Comparison of ENCODE assay signal across 9 mouse cellular contexts in genomic region chr8:57320851-57321743, GRCm38 (mm10). TPM values are rescaled to one million over a fixed set of nuclear protein-coding genes. Genes with fewer than 3 reads are reported as not detected.
DNase-seq lines count a peak whose midpoint lies in the region; ATAC-seq and TF ChIP-seq lines count a peak whose summit lies in the region.
"Had no signal": no experiment of that assay in that cellular context is flagged by ENCODE, and none has a peak within 500 bp of the region (broad histone marks: within the 10 kb centered on the region; RNA-seq: fewer than 3 reads in every experiment).

Hand2 (plus strand) TSS chr8:57320983.

- intact Hi-C loops in heart, postnatal 25 days (cut with DNase I): loop anchor here (5.0 kb wide), 1 partner anchor 109 kb away; no protein-coding TSS in a partner anchor

- no peak for TF ChIP-seq POLR2A in lung, adult 2 months (IDR thresholded peaks at IDR 0.05; ENCODE audit: borderline replicate concordance, extremely low read depth, low read depth, low read length)

- under 1% methylated on average over 70 of the region's 83 CpGs for WGBS in lung, embryonic 15.5 days
- 1% methylated on average over 68 of the region's 83 CpGs for WGBS in lung, adult 2 months
- WGBS in embryonic facial prominence, embryonic 15.5 days: under 1% methylated on average over 76 of the region's 83 CpGs
- 1% methylated on average over 72 of the region's 83 CpGs for WGBS in liver, embryonic 16.5 days (ENCODE audit: insufficient replicate concordance)

- peak within 1 kb of the TSS; percentile 60 for H3K4me2 ChIP-seq in lung, embryonic 15.5 days
- peak within 1 kb of the TSS; percentile 60 for H3K4me2 ChIP-seq in embryonic facial prominence, embryonic 15.5 days (replicated peaks)
- peak within 1 kb of the TSS; percentile 34 for H3K4me2 ChIP-seq in liver, embryonic 16.5 days (ENCODE audit: low read depth, low read length)

- H3K4me3 ChIP-seq in lung, embryonic 15.5 days: peak within 1 kb of the TSS; percentile 39
- no peak within 1 kb of the TSS for H3K4me3 ChIP-seq in lung, adult 2 months (replicated peaks; ENCODE audit: extremely low read depth, low read depth, low read length)
- H3K4me3 ChIP-seq in embryonic facial prominence, embryonic 15.5 days (replicated peaks): peak within 1 kb of the TSS; percentile 49
- H3K4me3 ChIP-seq in liver, embryonic 16.5 days (ENCODE audit: low read depth, low read length): peak within 1 kb of the TSS; percentile 44

- H3K36me3 ChIP-seq in lung, embryonic 15.5 days: no peaks in the 10 kb centered on the region
- H3K36me3 ChIP-seq in embryonic facial prominence, embryonic 15.5 days: no peaks in the 10 kb centered on the region
- no peaks in the 10 kb centered on the region for H3K36me3 ChIP-seq in liver, embryonic 16.5 days (ENCODE audit: control insufficient read depth, insufficient read depth)

- H3K9ac ChIP-seq in lung, embryonic 15.5 days: 0 out of 2 replicates have a peak within 1 kb of the TSS, but pooled peaks have one; percentile 4
- peak within 1 kb of the TSS; percentile 39 for H3K9ac ChIP-seq in embryonic facial prominence, embryonic 15.5 days
- H3K9ac ChIP-seq in liver, embryonic 16.5 days (ENCODE audit: low read depth, low read length): peak within 1 kb of the TSS; percentile 16; the same call in 1 of the 2 replicates

- H3K4me1 ChIP-seq in lung, embryonic 15.5 days: peaks cover 18% of the 10 kb centered on the region
- H3K4me1 ChIP-seq in lung, adult 2 months (ENCODE audit: control insufficient read depth, insufficient read depth, low read length): no peaks in the 10 kb centered on the region; the same call in 1 of the 2 replicates
- peaks cover 20% of the 10 kb centered on the region for H3K4me1 ChIP-seq in embryonic facial prominence, embryonic 15.5 days
- H3K4me1 ChIP-seq in liver, embryonic 16.5 days (ENCODE audit: control insufficient read depth, low read depth, low read length): no peaks in the 10 kb centered on the region; the same call in 1 of the 2 replicates

- TF ChIP-seq CTCF in lung, adult 2 months (IDR thresholded peaks at IDR 0.05; ENCODE audit: insufficient read depth, low read length): no peak

- ATAC-seq in lung, embryonic 15.5 days (ENCODE audit: borderline replicate concordance, extremely low read depth, low FRiP score, low TSS enrichment): peak; percentile 66; the same call in 1 of the 2 replicates
- ATAC-seq in embryonic facial prominence, embryonic 15.5 days (ENCODE audit: insufficient number of reproducible peaks, low FRiP score, low TSS enrichment, low read depth): peak; percentile 65; the same call in 1 of the 2 replicates
- ATAC-seq in liver, embryonic 16.5 days (ENCODE audit: low read depth): no peak

- no peaks in the 10 kb centered on the region for H3K9me3 ChIP-seq in lung, embryonic 15.5 days
- no peaks in the 10 kb centered on the region for H3K9me3 ChIP-seq in embryonic facial prominence, embryonic 15.5 days (replicated peaks)
- H3K9me3 ChIP-seq in liver, embryonic 16.5 days (replicated peaks; ENCODE audit: control insufficient read depth, low read length): no peaks in the 10 kb centered on the region

- DNase-seq in lung, adult 2 months: no peak
- DNase-seq in heart, postnatal 25 days (ENCODE audit: low spot score): peak; percentile 80
- peak; percentile 59 to 69 for DNase-seq in urinary bladder, postnatal 4 days (ENCODE audit: low spot score in 2 of 2)
- no peak for DNase-seq in right cerebral cortex, postnatal 4 days
- no peak for DNase-seq in right cerebral cortex, adult 18-20 months

- H3K27me3 ChIP-seq in lung, embryonic 15.5 days: peaks cover 99% of the 10 kb centered on the region
- H3K27me3 ChIP-seq in embryonic facial prominence, embryonic 15.5 days: peaks cover 95% of the 10 kb centered on the region
- peaks cover 88% of the 10 kb centered on the region for H3K27me3 ChIP-seq in liver, embryonic 16.5 days (ENCODE audit: control insufficient read depth, insufficient read depth, low read depth, low read length)

- H3K27ac ChIP-seq in lung, embryonic 15.5 days: no peak within 1 kb of the TSS
- H3K27ac ChIP-seq in embryonic facial prominence, embryonic 15.5 days (replicated peaks): peak within 1 kb of the TSS; percentile 74; the same call in 1 of the 2 replicates
- H3K27ac ChIP-seq in liver, embryonic 16.5 days (ENCODE audit: low read length): no peak within 1 kb of the TSS

RNA-seq across cellular contexts. Expression of gene Hand2, which starts in this region (rescaled TPM):
- polyA plus RNA-seq in lung, embryonic 15.5 days (2015; fragmentation: Nextera tagmentation; extraction: Ambion mirVana): 0.35 and 0.84 TPM in 2 replicates
- 0.21 and 0.28 TPM in 2 replicates for polyA plus RNA-seq in lung, adult 2 months (2012; rRNA removed)
- polyA plus RNA-seq in embryonic facial prominence, embryonic 15.5 days (2015; fragmentation: Nextera tagmentation; extraction: Ambion mirVana): 2.3 and 3.8 TPM in 2 replicates
- total RNA-seq in heart, postnatal 25 days (2021): 10 to 100 TPM; 49.0 to 56.6 TPM
- 0.42 and 0.58 TPM in 2 replicates for polyA plus RNA-seq in liver, embryonic 16.5 days (2015; fragmentation: Nextera tagmentation; extraction: Ambion mirVana)
- total RNA-seq: MEL had no signal

Comparison
In these comparisons a context has a peak if more than half of its experiments do, and no peak if none do; other contexts are left out.
1. Peak in ATAC-seq, H3K4me3 ChIP-seq, H3K9ac ChIP-seq and H3K4me2 ChIP-seq in lung, embryonic 15.5 days; RNA of the gene not detected or under 1 TPM.
2. DNase-seq: peak in heart, postnatal 25 days (single experiment) and urinary bladder, postnatal 4 days (2 of 2); none in lung, adult 2 months (single experiment), right cerebral cortex, postnatal 4 days (single experiment) and right cerebral cortex, adult 18-20 months (single experiment).
3. Peak in every context shown above with its lines, with median percentiles within 50 percentile points of each other: H3K4me2 ChIP-seq and H3K9ac ChIP-seq.